Mouse (Mus musculus) limb, embryonic 15.5 days (tissue): ENCODE data around the gene Stpg1. TPM values are rescaled to one million over a fixed set of nuclear protein-coding genes. Genes with fewer than 3 reads are reported as not detected.

ENCODE experiments used
- ATAC-seq: fragments of 200-750 bp; cut with Nextera tagmentation; 2 replicates; pipeline ENCODE4 v1.8.0; 2017; ENCODE audit warnings: low read depth, moderate TSS enrichment; ENCODE audit not compliant: insufficient number of reproducible peaks, low FRiP score, low TSS enrichment
- H3K27ac ChIP-seq: fragments of 300-500 bp; sonication (generic); 2 replicates; pipeline ENCODE4 v1.5.1; 2015; ENCODE audit warnings: moderate library complexity, mild to moderate bottlenecking, inconsistent platforms
- H3K27me3 ChIP-seq: fragments of 300-500 bp; sonication (generic); 2 replicates; pipeline ENCODE4 v1.6.1; 2015; ENCODE audit warnings: inconsistent platforms
- H3K36me3 ChIP-seq: fragments of 300-500 bp; sonication (generic); 2 replicates; pipeline ENCODE4 v1.6.1; 2015; ENCODE audit warnings: inconsistent platforms
- H3K4me1 ChIP-seq: fragments of 300-500 bp; sonication (generic); 2 replicates; pipeline ENCODE4 v1.6.1; 2015; ENCODE audit warnings: inconsistent platforms
- H3K4me2 ChIP-seq: fragments of 300-500 bp; sonication (generic); 2 replicates; pipeline ENCODE4 v1.6.1; 2015; ENCODE audit warnings: mild to moderate bottlenecking, inconsistent platforms
- H3K4me3 ChIP-seq: fragments of 300-500 bp; sonication (generic); 2 replicates; pipeline ENCODE4 v1.5.1; 2015; ENCODE audit warnings: mild to moderate bottlenecking, inconsistent platforms
- H3K9ac ChIP-seq: fragments of 300-500 bp; sonication (generic); 2 replicates; pipeline ENCODE4 v1.6.1; 2015; ENCODE audit warnings: inconsistent platforms
- H3K9me3 ChIP-seq: fragments of 300-500 bp; sonication (generic); 2 replicates; pipeline ENCODE4 v1.6.1; 2016; ENCODE audit warnings: inconsistent platforms
- WGBS: fragments of 180-500 bp; shearing (Covaris S2); methylation state at CpG from one replicate; pipeline ENCODE4 v1.1.7; 2015; 5-methylcytosine and 5-hydroxymethylcytosine counted together
- microRNA-seq: library from miRNA; unstranded; fragments of <30 nt; microRNA quantifications from one replicate; pipeline ENCODE4, GENCODE M21; 2016
- polyA plus RNA-seq: library from polyadenylated mRNA; unstranded; fragments of >200 nt; fragmentation: Nextera tagmentation; extraction: Ambion mirVana; gene quantifications from 2 replicates; pipeline ENCODE4 v1.2.1, GENCODE M21; 2015

The Stpg1 gene
- polyA plus RNA-seq, 1 experiment from 2014 or later = 0.12 TPM

DNA sequence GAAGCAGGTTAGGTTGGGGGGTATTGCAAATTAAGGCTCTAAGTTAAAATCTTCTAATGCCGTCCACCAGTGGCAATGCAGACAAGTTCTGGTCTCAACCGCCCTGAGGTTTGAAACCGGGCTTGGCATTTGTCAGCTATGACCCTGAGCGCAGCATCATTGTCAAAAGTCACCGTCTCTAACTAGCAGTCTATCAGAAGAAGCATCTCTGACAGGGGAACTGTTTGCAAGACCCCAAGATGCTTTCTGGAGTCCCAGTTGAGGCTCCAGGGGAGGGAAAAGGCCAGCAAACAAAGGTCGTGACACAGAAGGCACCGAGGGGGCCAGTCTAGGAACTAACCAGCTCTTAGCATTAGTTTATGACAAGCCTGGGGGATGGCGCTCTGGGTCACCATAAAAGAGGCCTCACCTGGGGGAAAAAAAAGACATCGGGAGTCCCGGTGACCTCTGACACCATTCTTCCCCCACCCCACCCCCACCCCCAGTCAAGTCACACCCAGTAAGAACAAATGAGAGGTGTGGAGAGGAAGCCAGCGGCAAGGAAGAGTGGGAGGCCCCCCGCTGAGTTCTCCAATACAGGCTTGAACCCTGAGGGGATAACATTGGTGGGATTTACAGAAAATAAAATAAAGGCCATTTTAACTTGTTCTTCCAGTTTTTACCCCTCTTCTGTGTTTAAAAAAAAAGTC, 86.8 kb downstream of the Stpg1 start:
- no peak overlapping the region for H3K4me3 ChIP-seq
- ATAC-seq = no peak
- no peak overlapping the region for H3K4me2 ChIP-seq
- no peaks in the 10 kb centered on the region for H3K27me3 ChIP-seq
- no peaks in the 10 kb centered on the region for H3K36me3 ChIP-seq
- no peak overlapping the region for H3K27ac ChIP-seq
- H3K4me1 ChIP-seq = peaks cover 6% of the 10 kb centered on the region; the same call in 1 of the 2 replicates
- no peaks in the 10 kb centered on the region for H3K9me3 ChIP-seq
- 27% methylated on average over 12 of the region's 12 CpGs for WGBS
- H3K9ac ChIP-seq = no peak overlapping the region

GRCm38 (mm10) chr4:135584838-135585237, 90.2 kb downstream of the Stpg1 start:
- no peak overlapping the region for H3K9ac ChIP-seq
- H3K9me3 ChIP-seq = no peaks in the 10 kb centered on the region
- no peak overlapping the region for H3K4me3 ChIP-seq
- H3K27ac ChIP-seq = no peak overlapping the region
- 54% methylated on average over 4 of the region's 4 CpGs for WGBS
- H3K4me1 ChIP-seq = peaks cover 14% of the 10 kb centered on the region; the same call in 1 of the 2 replicates
- H3K36me3 ChIP-seq = no peaks in the 10 kb centered on the region
- no peaks in the 10 kb centered on the region for H3K27me3 ChIP-seq
- no peak for ATAC-seq
- no peak overlapping the region for H3K4me2 ChIP-seq

Small RNA genes lying within 50 kb of the gene (microRNA-seq; reads per million reads assigned to microRNA genes)
- not detected for gene Gm25317

Other genes starting within 250 kb of the Stpg1 start
- gene Clic4, start 222.0 kb upstream of the Stpg1 start, polyA plus RNA-seq = 117 and 133 TPM in 2 replicates
- gene Srrm1, start 141.5 kb upstream of the Stpg1 start, polyA plus RNA-seq = 207 and 214 TPM in 2 replicates
- 11.0 and 11.7 TPM in 2 replicates for gene Ncmap, start 96.6 kb upstream of the Stpg1 start, polyA plus RNA-seq
- gene Rcan3, start 60.9 kb upstream of the Stpg1 start, polyA plus RNA-seq = 16.6 and 16.8 TPM in 2 replicates
- 2.3 and 2.4 TPM in 2 replicates for gene Nipal3, start 248 bp downstream of the Stpg1 start, polyA plus RNA-seq
- gene Grhl3, start 78.8 kb downstream of the Stpg1 start, polyA plus RNA-seq = 56.8 and 59.4 TPM in 2 replicates
- 1.4 and 1.7 TPM in 2 replicates for gene Ifnlr1, start 191.5 kb downstream of the Stpg1 start, polyA plus RNA-seq
- gene Il22ra1, start 233.4 kb downstream of the Stpg1 start, polyA plus RNA-seq = 1.0 and 1.1 TPM in 2 replicates